Mouse (Mus musculus) ES-Bruce4 (cell line): Measurements from ENCODE around the gene Nagk. TPM values are rescaled to one million over a fixed set of nuclear protein-coding genes. Genes with fewer than 3 reads are reported as not detected.
"Not testable (repeated sequence)": the region's sequence is repeated elsewhere in the genome, so short reads cannot be mapped to it uniquely, and the experiment has no call there.

Experiments
- H3K27ac ChIP-seq: 2 replicates; pipeline ENCODE4 v1.5.1; 2012; ENCODE audit warnings: low read length, inconsistent platforms; ENCODE audit not compliant: insufficient read depth
- H3K27me3 ChIP-seq: 2 replicates; pipeline ENCODE4 v1.6.1; 2012; ENCODE audit warnings: mild to moderate bottlenecking, low read length, inconsistent platforms; ENCODE audit not compliant: control insufficient read depth, poor library complexity, insufficient read depth, severe bottlenecking
- H3K36me3 ChIP-seq: 2 replicates; pipeline ENCODE4 v1.6.1; 2012; ENCODE audit warnings: inconsistent platforms, mild to moderate bottlenecking, low read length, moderate library complexity; ENCODE audit not compliant: control insufficient read depth, poor library complexity, insufficient read depth, severe bottlenecking
- H3K4me1 ChIP-seq: one replicate; pipeline ENCODE4 v1.8.1; 2011; ENCODE audit warnings: low read length; ENCODE audit not compliant: control insufficient read depth, insufficient read depth
- H3K4me3 ChIP-seq: 2 replicates; pipeline ENCODE4 v1.5.1; 2011; ENCODE audit warnings: low read depth, mild to moderate bottlenecking, low read length
- H3K9ac ChIP-seq: 2 replicates; pipeline ENCODE4 v1.6.1; 2012; ENCODE audit warnings: low read depth, mild to moderate bottlenecking, inconsistent platforms; ENCODE audit not compliant: poor library complexity, severe bottlenecking
- H3K9me3 ChIP-seq: replicated peaks from 2 replicates; pipeline ENCODE4 v1.6.1; 2012; ENCODE audit warnings: mild to moderate bottlenecking, low read length, inconsistent platforms; ENCODE audit not compliant: control insufficient read depth, poor library complexity, insufficient read depth, severe bottlenecking
- CTCF ChIP-seq: IDR thresholded peaks from one replicate; pipeline ENCODE4 v1.8.1; 2011; ENCODE audit warnings: low read depth, low read length
- EP300 ChIP-seq: IDR thresholded peaks from 2 replicates; pipeline ENCODE4 v1.6.1; 2011; ENCODE audit warnings: low read depth, low read length; ENCODE audit not compliant: insufficient read depth
- POLR2A ChIP-seq: IDR thresholded peaks from one replicate; pipeline ENCODE4 v1.8.1; 2011; ENCODE audit warnings: low read length; ENCODE audit not compliant: insufficient read depth
- polyA plus RNA-seq: library from polyadenylated mRNA; stranded (reverse); fragments of >200 nt; gene quantifications from 2 replicates; pipeline ENCODE4 v1.2.4, GENCODE M21; 2011; ENCODE audit warnings: low read depth; ENCODE audit not compliant: missing spikeins, insufficient read depth, insufficient read length

Gene Nagk
- polyA plus RNA-seq, 1 experiment: 8.4 TPM

GRCm38 (mm10) chr6:83820727-83821515 lies 26.1 kb downstream of the Nagk start:
- H3K4me1 ChIP-seq: no peaks in the 10 kb centered on the region
- no peak overlapping the region for H3K4me3 ChIP-seq
- H3K9ac ChIP-seq: no peak overlapping the region

GRCm38 (mm10) chr6:83821856-83822255 lies 27.1 kb downstream of the Nagk start:
- no peak for TF ChIP-seq POLR2A
- no peak for TF ChIP-seq EP300
- no peak for TF ChIP-seq CTCF
- Histone ChIP-seq H3K27ac (no peak overlapping the region), H3K9me3 (no peaks in the 10 kb centered on the region), H3K36me3 (no peaks in the 10 kb centered on the region; the same call in 1 of the 2 replicates), H3K4me3 (no peak overlapping the region), H3K9ac (no peak overlapping the region), H3K27me3 (no peaks in the 10 kb centered on the region), H3K4me1 (no peaks in the 10 kb centered on the region)

More at GRCm38 (mm10) chr6:83820727-83821515, 26.1 kb downstream of the Nagk start:
- TF ChIP-seq EP300 (no peak), POLR2A (no peak), CTCF (no peak)
- Histone ChIP-seq H3K9me3 (no peaks in the 10 kb centered on the region), H3K27me3 (no peaks in the 10 kb centered on the region), H3K27ac (no peak overlapping the region), H3K36me3 (no peaks in the 10 kb centered on the region; the same call in 1 of the 2 replicates)

- peak overlapping the region; percentile 91 for H3K4me3 ChIP-seq
- TF ChIP-seq EP300 (no peak), CTCF (no peak), POLR2A (no peak)
- H3K27ac ChIP-seq: no peak overlapping the region
- H3K4me1 ChIP-seq: no peaks in the 10 kb centered on the region
- H3K36me3 ChIP-seq: peaks cover 3% of the 10 kb centered on the region
- H3K9ac ChIP-seq: peak overlapping the region; percentile 75
- no peaks in the 10 kb centered on the region for H3K9me3 ChIP-seq
- H3K27me3 ChIP-seq: no peaks in the 10 kb centered on the region
Observed at GRCm38 (mm10) chr6:83830941-83831605, 36.3 kb downstream of the Nagk start.

DNA sequence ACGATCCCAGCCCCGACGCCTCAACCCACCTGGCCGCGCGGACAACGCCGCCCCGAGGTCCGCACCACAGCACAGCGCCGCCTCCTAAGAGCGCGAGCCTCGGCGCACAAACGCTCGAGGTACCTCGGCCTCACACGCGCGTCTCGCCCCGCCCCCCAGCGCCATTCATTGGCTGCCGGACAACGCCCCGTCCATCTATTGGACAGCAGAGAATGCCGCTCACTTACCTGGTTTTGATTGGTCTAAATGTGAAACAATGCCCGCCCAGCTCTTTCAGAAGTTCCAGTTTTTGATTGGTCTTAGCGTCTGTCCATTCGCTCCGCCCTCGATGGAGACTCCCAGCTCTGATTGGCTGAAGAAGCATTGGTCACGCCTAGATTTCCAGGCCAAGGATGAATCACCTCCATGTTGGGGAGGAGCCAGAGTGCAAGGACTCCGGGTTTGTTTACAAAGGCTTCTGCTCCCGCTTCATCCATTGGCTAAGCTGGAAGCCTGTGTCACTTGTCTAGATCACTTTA lies 36.9 kb downstream of the Nagk start, which contains the start of gene Paip2b:
Gene Paip2b, minus strand, starts transcription at position 136 of the 518 bp plus-strand sequence.
- Histone ChIP-seq H3K9me3 (no peaks in the 10 kb centered on the region), H3K27me3 (no peaks in the 10 kb centered on the region), H3K9ac (peak within 1 kb of the TSS; percentile 75), H3K4me1 (no peaks in the 10 kb centered on the region), H3K36me3 (peaks cover 3% of the 10 kb centered on the region), H3K4me3 (peak within 1 kb of the TSS; percentile 91), H3K27ac (no peak within 1 kb of the TSS)
- TF ChIP-seq EP300 (no peak), POLR2A (peak; percentile 96)

DNA sequence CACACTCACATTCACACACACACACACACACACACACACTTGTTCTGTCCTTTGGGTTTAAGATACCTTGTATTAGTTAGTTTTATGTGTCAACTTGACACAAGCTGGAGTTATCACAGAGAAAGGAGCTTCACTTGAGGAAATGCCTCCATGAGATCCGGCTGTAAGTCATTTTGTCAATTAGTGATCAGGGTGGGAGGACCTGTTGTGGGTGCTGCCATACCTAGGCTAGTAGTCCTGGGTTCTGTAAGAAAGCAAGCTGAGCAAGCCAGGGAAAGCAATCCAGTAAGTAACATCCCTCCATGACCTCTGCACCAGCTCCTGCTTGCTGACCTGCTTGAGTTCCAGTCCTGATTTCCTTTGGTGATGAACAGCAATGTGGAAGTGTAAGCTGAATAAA lies 37.6 kb downstream of the Nagk start:
- H3K36me3 ChIP-seq, H3K4me1 ChIP-seq, H3K9ac ChIP-seq, H3K9me3 ChIP-seq, H3K4me3 ChIP-seq, H3K27ac ChIP-seq, H3K27me3 ChIP-seq: not testable (repeated sequence)

GRCm38 (mm10) chr6:83836826-83837225 lies 42.0 kb downstream of the Nagk start:
- H3K36me3 ChIP-seq: no peaks in the 10 kb centered on the region
- no peaks in the 10 kb centered on the region for H3K4me1 ChIP-seq
- no peaks in the 10 kb centered on the region for H3K27me3 ChIP-seq
- H3K9ac ChIP-seq: no peak overlapping the region
- H3K27ac ChIP-seq: no peak overlapping the region
- TF ChIP-seq CTCF: no peak
- TF ChIP-seq EP300: no peak
- no peak for TF ChIP-seq POLR2A
- H3K9me3 ChIP-seq: no peaks in the 10 kb centered on the region
- H3K4me3 ChIP-seq: no peak overlapping the region
